Mouse (Mus musculus) myocyte (in vitro differentiated cells): ENCODE data around the gene Nxpe4. TPM values are rescaled to one million over a fixed set of nuclear protein-coding genes. Genes with fewer than 3 reads are reported as not detected.

ENCODE experiments used
- H3K27me3 ChIP-seq: one replicate; pipeline ENCODE4 v1.6.1; 2011; ENCODE audit not compliant: control insufficient read depth, insufficient read depth, insufficient read length
- H3K36me3 ChIP-seq: one replicate; pipeline ENCODE4 v1.6.1; 2011; ENCODE audit not compliant: control insufficient read depth, insufficient read depth
- H3K4me2 ChIP-seq: one replicate; pipeline ENCODE4 v1.6.1; 2011; ENCODE audit warnings: low read depth, control low read depth
- H3K4me3 ChIP-seq: one replicate; pipeline ENCODE4 v1.5.1; 2011; ENCODE audit warnings: mild to moderate bottlenecking, control low read depth, moderate library complexity
- H3K79me2 ChIP-seq: one replicate; pipeline ENCODE4 v1.6.1; 2011; ENCODE audit not compliant: control insufficient read depth, insufficient read depth
- H3ac ChIP-seq: one replicate; pipeline ENCODE4 v1.6.1; 2011; ENCODE audit not compliant: control insufficient read depth, insufficient read length
- CEBPB ChIP-seq: IDR thresholded peaks from 2 replicates; pipeline ENCODE4 v1.6.1; 2011; ENCODE audit warnings: mild to moderate bottlenecking, moderate library complexity; ENCODE audit not compliant: poor library complexity, insufficient read depth, severe bottlenecking
- E2F4 ChIP-seq: IDR thresholded peaks from one replicate; pipeline ENCODE4 v1.6.1; 2011; ENCODE audit warnings: mild to moderate bottlenecking, control low read depth, moderate library complexity; ENCODE audit not compliant: insufficient read depth
- MAX ChIP-seq: IDR thresholded peaks from one replicate; pipeline ENCODE4 v1.6.1; 2011; ENCODE audit warnings: low read depth, mild to moderate bottlenecking, control low read depth
- MYOD1 ChIP-seq, 3 experiments: IDR thresholded peaks; one replicate each; pipeline ENCODE4 v1.6.1; 2011; ENCODE audit warnings: control low read depth in 2 of 3, low read depth in 2 of 3, mild to moderate bottlenecking in 2 of 3, moderate library complexity in 1 of 3; ENCODE audit not compliant: insufficient read length in 2 of 3, control insufficient read depth in 1 of 3
- MYOG ChIP-seq, 3 experiments: IDR thresholded peaks; one replicate each; pipeline ENCODE4 v1.6.1; 2011; ENCODE audit warnings: control low read depth in 2 of 3, low read depth in 2 of 3, mild to moderate bottlenecking in 2 of 3; ENCODE audit not compliant: insufficient read length in 2 of 3, control insufficient read depth in 1 of 3, insufficient read depth in 1 of 3
- POLR2A ChIP-seq: IDR thresholded peaks from one replicate; pipeline ENCODE4 v1.6.1; 2011; ENCODE audit warnings: low read depth, mild to moderate bottlenecking, control low read depth, moderate library complexity; ENCODE audit not compliant: insufficient read length
- POLR2AphosphoS2 ChIP-seq: IDR thresholded peaks from one replicate; pipeline ENCODE4 v1.6.1; 2011; ENCODE audit warnings: low read depth, control low read depth; ENCODE audit not compliant: insufficient read length
- REST ChIP-seq: IDR thresholded peaks from one replicate; pipeline ENCODE4 v1.6.1; 2011; ENCODE audit warnings: mild to moderate bottlenecking, control low read depth, moderate library complexity; ENCODE audit not compliant: insufficient read depth, insufficient read length
- SRF ChIP-seq: IDR thresholded peaks from one replicate; pipeline ENCODE4 v1.6.1; 2011; ENCODE audit warnings: low read depth; ENCODE audit not compliant: control insufficient read depth, insufficient read length
- TCF12 ChIP-seq: IDR thresholded peaks from one replicate; pipeline ENCODE4 v1.6.1; 2011; ENCODE audit warnings: mild to moderate bottlenecking, control low read depth; ENCODE audit not compliant: poor library complexity, insufficient read depth, severe bottlenecking
- TCF3 ChIP-seq: IDR thresholded peaks from one replicate; pipeline ENCODE4 v1.6.1; 2011; ENCODE audit warnings: low read depth, control low read depth; ENCODE audit not compliant: insufficient read length
- USF1 ChIP-seq: IDR thresholded peaks from one replicate; pipeline ENCODE4 v1.6.1; 2011; ENCODE audit warnings: low read depth, mild to moderate bottlenecking, control low read depth, moderate library complexity
- polyA plus RNA-seq: library from polyadenylated mRNA; unstranded; fragments of >200 nt; fragmentation: generic; extraction: Trizol; gene quantifications from one replicate; pipeline ENCODE4 v1.2.1, GENCODE M21; 2012; ENCODE audit warnings: missing spikeins

Gene Nxpe4
- polyA plus RNA-seq, 1 experiment, result 0.10 TPM

DNA sequence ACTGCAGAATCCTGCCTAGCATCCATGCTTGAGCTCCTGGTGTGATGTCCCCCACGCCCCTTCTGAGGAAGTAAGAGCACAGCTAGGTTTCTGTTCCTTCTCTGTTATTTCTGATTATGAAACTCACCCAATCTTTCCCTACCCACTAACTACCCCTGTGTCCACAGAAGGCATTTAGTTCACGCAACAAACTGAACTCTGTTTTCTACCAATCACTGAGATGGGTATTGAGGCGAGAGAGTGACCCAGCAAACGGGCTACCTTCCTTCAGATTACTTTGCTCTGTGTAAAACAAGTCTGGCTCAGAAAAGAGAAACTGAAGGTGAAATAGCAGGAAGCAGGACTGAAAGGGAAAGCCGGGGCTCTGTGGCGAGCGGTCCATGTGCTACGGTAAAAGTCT is 260.6 kb downstream of the Nxpe4 start:
- Histone ChIP-seq H3K79me2 (no peaks in the 10 kb centered on the region), H3K27me3 (no peaks in the 10 kb centered on the region), H3K36me3 (no peaks in the 10 kb centered on the region), H3K4me3 (no peak overlapping the region), H3K4me2 (no peak overlapping the region), H3ac (no peak overlapping the region)
- no peak for TF ChIP-seq MYOG (IDR thresholded peaks at IDR 0.05; ENCODE audit: control insufficient read depth in 1 of 3, insufficient read depth in 1 of 3, insufficient read length in 2 of 3, low read depth in 2 of 3)
- no peak for TF ChIP-seq POLR2AphosphoS2
- no peak for TF ChIP-seq MYOD1 (IDR thresholded peaks at IDR 0.05; ENCODE audit: control insufficient read depth in 1 of 3, insufficient read length in 2 of 3, low read depth in 2 of 3)
- no peak for TF ChIP-seq E2F4
- TF ChIP-seq SRF, result no peak
- TF ChIP-seq TCF3, result no peak
- TF ChIP-seq USF1, result no peak
- TF ChIP-seq TCF12, result no peak
- TF ChIP-seq POLR2A, result no peak
- no peak for TF ChIP-seq MAX
- TF ChIP-seq CEBPB, result no peak
- no peak for TF ChIP-seq REST

DNA sequence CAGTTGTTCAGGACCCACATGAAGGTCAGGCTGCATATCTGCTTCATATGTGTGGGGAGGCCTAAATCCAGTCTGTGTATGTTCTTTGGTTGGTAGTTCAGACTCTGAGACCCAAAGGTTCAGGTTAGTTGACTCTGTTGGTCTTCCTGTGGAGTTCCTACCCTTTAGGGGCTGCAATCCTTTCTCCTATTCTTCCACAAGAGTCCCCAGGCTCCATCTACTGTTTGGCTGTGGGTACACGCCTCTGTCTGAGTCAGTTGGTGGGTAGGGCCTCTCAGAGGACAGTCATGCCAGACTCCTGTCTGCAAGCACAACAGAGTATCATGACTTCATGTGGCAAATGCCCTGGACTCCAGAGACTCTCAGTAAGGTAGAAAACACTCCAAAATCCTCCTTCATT is 261.4 kb downstream of the Nxpe4 start:
- H3K79me2 ChIP-seq, result no peaks in the 10 kb centered on the region
- no peak for TF ChIP-seq REST
- TF ChIP-seq MYOG (IDR thresholded peaks at IDR 0.05; ENCODE audit: control insufficient read depth in 1 of 3, insufficient read depth in 1 of 3, insufficient read length in 2 of 3, low read depth in 2 of 3), result no peak
- TF ChIP-seq TCF3, result no peak
- TF ChIP-seq SRF, result no peak
- TF ChIP-seq E2F4, result no peak
- no peak for TF ChIP-seq USF1
- TF ChIP-seq MYOD1 (IDR thresholded peaks at IDR 0.05; ENCODE audit: control insufficient read depth in 1 of 3, insufficient read length in 2 of 3, low read depth in 2 of 3), result no peak
- no peak for TF ChIP-seq POLR2AphosphoS2
- no peak for TF ChIP-seq TCF12
- TF ChIP-seq CEBPB, result no peak
- TF ChIP-seq MAX, result no peak
- TF ChIP-seq POLR2A, result no peak
- H3K27me3 ChIP-seq, result no peaks in the 10 kb centered on the region
- no peak overlapping the region for H3K4me2 ChIP-seq
- no peaks in the 10 kb centered on the region for H3K36me3 ChIP-seq
- no peak overlapping the region for H3ac ChIP-seq
- no peak overlapping the region for H3K4me3 ChIP-seq

DNA sequence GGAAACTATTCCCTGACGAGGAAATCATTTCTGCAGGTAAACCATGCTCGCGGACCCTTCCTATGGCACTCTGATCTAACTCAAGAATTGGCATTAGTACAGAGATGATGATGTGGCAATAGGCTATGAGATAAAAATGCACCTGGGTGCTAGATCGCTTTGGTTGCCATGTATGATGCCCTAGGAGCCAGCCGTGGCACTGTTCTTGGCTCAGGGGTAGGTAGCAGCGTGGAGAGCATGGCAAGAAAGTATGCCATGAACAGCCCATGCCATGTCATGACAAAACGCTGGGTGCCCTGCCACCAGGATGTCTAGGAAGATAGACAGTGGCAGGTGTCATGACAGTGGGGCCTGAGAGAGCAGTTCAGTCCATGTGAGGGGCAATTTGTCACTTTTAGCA is 265.4 kb downstream of the Nxpe4 start:
- no peak for TF ChIP-seq SRF
- no peak for TF ChIP-seq POLR2AphosphoS2
- TF ChIP-seq CEBPB, result no peak
- TF ChIP-seq E2F4, result no peak
- TF ChIP-seq TCF12, result no peak
- no peak for TF ChIP-seq POLR2A
- TF ChIP-seq USF1, result no peak
- no peak for TF ChIP-seq MAX
- TF ChIP-seq TCF3, result no peak
- no peak for TF ChIP-seq MYOG (IDR thresholded peaks at IDR 0.05; ENCODE audit: control insufficient read depth in 1 of 3, insufficient read depth in 1 of 3, insufficient read length in 2 of 3, low read depth in 2 of 3)
- TF ChIP-seq REST, result no peak
- TF ChIP-seq MYOD1 (IDR thresholded peaks at IDR 0.05; ENCODE audit: control insufficient read depth in 1 of 3, insufficient read length in 2 of 3, low read depth in 2 of 3), result no peak

DNA sequence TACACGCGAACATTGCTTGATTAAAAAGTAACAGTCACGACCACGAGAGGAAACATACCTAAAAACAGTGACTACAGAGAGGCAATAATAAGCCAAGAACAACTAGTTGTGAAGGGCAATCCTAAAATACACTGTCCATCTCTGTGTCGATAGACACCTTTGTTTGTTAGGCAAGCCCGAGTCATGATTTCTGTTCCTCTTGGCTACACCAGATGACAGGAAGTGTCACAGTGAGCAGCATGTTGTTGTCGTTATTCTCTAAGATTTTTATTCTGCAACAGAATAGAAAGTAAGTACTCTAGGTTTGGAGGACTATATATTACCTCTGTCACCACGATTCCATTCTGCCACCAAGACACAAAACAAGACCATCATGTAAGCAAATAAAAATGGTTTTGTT is 270.6 kb downstream of the Nxpe4 start:
- no peaks in the 10 kb centered on the region for H3K79me2 ChIP-seq
- H3ac ChIP-seq, result no peak overlapping the region
- H3K36me3 ChIP-seq, result no peaks in the 10 kb centered on the region
- H3K27me3 ChIP-seq, result no peaks in the 10 kb centered on the region
- H3K4me2 ChIP-seq, result no peak overlapping the region
- no peak overlapping the region for H3K4me3 ChIP-seq
- TF ChIP-seq E2F4, result no peak
- TF ChIP-seq SRF, result no peak
- no peak for TF ChIP-seq MYOG (IDR thresholded peaks at IDR 0.05; ENCODE audit: control insufficient read depth in 1 of 3, insufficient read depth in 1 of 3, insufficient read length in 2 of 3, low read depth in 2 of 3)
- no peak for TF ChIP-seq CEBPB
- no peak for TF ChIP-seq POLR2A
- TF ChIP-seq USF1, result no peak
- TF ChIP-seq REST, result no peak

More for the DNA sequence above, 265.4 kb downstream of the Nxpe4 start:
- Histone ChIP-seq H3K4me3 (no peak overlapping the region), H3K27me3 (no peaks in the 10 kb centered on the region), H3K36me3 (no peaks in the 10 kb centered on the region), H3ac (no peak overlapping the region), H3K79me2 (no peaks in the 10 kb centered on the region), H3K4me2 (no peak overlapping the region)

DNA sequence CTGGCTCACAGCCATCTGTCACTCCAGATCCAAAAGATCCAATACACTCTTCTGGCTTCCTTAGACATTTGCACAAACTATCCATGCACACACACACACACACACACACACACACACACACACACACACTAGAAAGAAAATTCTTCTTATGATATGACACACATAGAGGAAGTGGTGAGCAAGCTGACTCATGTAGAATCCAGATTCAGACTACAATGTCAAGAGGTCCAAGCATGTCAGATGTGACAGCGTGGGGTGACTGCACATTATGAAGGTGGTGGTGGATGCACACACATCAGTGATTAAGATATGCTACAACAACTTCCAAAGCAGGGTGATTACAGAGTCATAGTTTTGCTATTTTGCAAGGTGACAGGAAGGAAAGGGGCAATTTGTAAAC is 282.1 kb downstream of the Nxpe4 start:
- Histone ChIP-seq H3K27me3 (no peaks in the 10 kb centered on the region), H3K4me3 (no peak overlapping the region), H3K36me3 (no peaks in the 10 kb centered on the region), H3ac (no peak overlapping the region), H3K79me2 (no peaks in the 10 kb centered on the region), H3K4me2 (no peak overlapping the region)
- TF ChIP-seq MYOD1 (IDR thresholded peaks at IDR 0.05; ENCODE audit: control insufficient read depth in 1 of 3, insufficient read length in 2 of 3, low read depth in 2 of 3) (no peak), MAX (no peak), CEBPB (no peak), MYOG (IDR thresholded peaks at IDR 0.05; ENCODE audit: control insufficient read depth in 1 of 3, insufficient read depth in 1 of 3, insufficient read length in 2 of 3, low read depth in 2 of 3) (no peak), TCF12 (no peak), SRF (no peak), REST (no peak), POLR2A (no peak), USF1 (no peak), TCF3 (no peak), POLR2AphosphoS2 (no peak), E2F4 (no peak)
